Mouse (Mus musculus) embryonic facial prominence, embryonic 14.5 days (tissue): Measurements from ENCODE around the gene Ccdc157. TPM values are rescaled to one million over a fixed set of nuclear protein-coding genes. Genes with fewer than 3 reads are reported as not detected.

Experiments
- ATAC-seq: fragments of 200-750 bp; cut with Nextera tagmentation; 2 replicates; pipeline ENCODE4 v1.8.0; 2017; ENCODE audit warnings: low read depth, moderate number of reproducible peaks, moderate TSS enrichment
- DNase-seq: peaks from one replicate; pipeline ENCODE4 v3.0.0-alpha.2; 2015; ENCODE audit warnings: low spot score
- H3K27ac ChIP-seq: fragments of 300-500 bp; sonication (generic); replicated peaks from 2 replicates; pipeline ENCODE4 v1.5.1; 2014; ENCODE audit warnings: low read depth, mild to moderate bottlenecking, low read length, moderate library complexity
- H3K27me3 ChIP-seq: fragments of 300-500 bp; sonication (generic); replicated peaks from 2 replicates; pipeline ENCODE4 v1.6.1; 2014; ENCODE audit warnings: low read length; ENCODE audit not compliant: control insufficient read depth, insufficient read depth
- H3K36me3 ChIP-seq: fragments of 300-500 bp; sonication (generic); 2 replicates; pipeline ENCODE4 v1.6.1; 2014; ENCODE audit warnings: low read length, mixed read lengths; ENCODE audit not compliant: control insufficient read depth, insufficient read depth
- H3K4me1 ChIP-seq: fragments of 300-500 bp; sonication (generic); 2 replicates; pipeline ENCODE4 v1.6.1; 2014; ENCODE audit warnings: antibody characterized with exemption, low read length; ENCODE audit not compliant: control insufficient read depth, insufficient read depth
- H3K4me2 ChIP-seq: fragments of 300-500 bp; sonication (generic); 2 replicates; pipeline ENCODE4 v1.6.1; 2014; ENCODE audit warnings: low read depth, mild to moderate bottlenecking, low read length, moderate library complexity, mixed read lengths
- H3K4me3 ChIP-seq: fragments of 300-500 bp; sonication (generic); 2 replicates; pipeline ENCODE4 v1.5.1; 2014; ENCODE audit warnings: low read depth, mild to moderate bottlenecking, low read length
- H3K9ac ChIP-seq: fragments of 300-500 bp; sonication (generic); 2 replicates; pipeline ENCODE4 v1.6.1; 2014; ENCODE audit warnings: low read depth, mild to moderate bottlenecking, low read length, moderate library complexity, mixed read lengths
- H3K9me3 ChIP-seq: fragments of 300-500 bp; sonication (generic); 2 replicates; pipeline ENCODE4 v1.6.1; 2016; ENCODE audit warnings: low read length; ENCODE audit not compliant: control insufficient read depth
- WGBS: fragments of 180-500 bp; shearing (Covaris S2); extraction: QIAGEN DNeasy Blood & Tissue Kit; methylation state at CpG from one replicate; pipeline ENCODE4 v1.1.7; 2014; 5-methylcytosine and 5-hydroxymethylcytosine counted together
- polyA plus RNA-seq: library from polyadenylated mRNA; unstranded; fragments of >200 nt; fragmentation: Nextera tagmentation; extraction: Ambion mirVana; gene quantifications from 2 replicates; pipeline ENCODE4 v1.2.1, GENCODE M21; 2014

Gene Ccdc157
- polyA plus RNA-seq = 6.1 and 6.7 TPM in 2 replicates

DNA sequence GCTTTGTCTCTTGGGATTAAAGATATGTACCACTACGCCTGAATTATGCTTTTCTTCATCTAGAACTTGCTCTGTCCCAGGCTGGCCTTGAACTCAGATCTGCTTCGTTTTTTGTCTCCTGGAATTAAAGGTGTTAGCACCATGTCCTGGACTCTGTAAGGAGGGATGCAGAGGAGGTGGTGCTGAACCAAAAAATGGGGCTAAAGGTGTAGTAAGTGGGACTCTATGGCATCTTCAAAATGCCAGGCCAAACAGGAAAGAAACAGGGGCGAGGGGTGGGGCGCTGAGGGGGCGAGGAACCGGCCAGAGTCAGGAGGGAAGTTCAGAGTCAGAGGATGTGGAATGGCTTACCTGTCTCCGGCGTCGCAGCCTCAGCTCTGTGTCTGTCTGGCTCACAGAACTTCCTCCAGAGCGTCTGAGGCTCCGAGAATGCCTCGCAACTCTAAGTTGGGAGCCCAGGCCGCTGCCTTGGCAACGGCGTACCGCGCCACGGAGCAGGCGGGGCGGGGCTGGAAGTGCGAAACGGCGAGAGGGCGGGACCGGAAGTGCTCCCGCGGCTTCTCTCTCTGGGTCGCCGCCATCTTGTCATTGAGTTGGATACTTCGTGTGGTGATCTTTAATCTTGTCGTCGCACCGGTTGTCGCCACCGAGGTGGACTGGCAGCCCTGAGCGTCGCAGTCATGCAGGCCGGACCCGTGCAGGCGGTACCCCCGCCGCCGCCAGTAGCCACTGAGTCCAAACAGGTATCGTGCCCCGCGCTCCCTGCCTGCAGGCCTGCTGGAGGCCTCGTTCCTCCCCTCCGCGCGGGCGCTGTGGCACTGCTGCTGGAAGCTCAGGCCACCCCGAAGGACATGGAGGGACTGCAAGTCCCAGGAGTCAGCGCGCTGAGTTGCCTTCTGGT is at the start of gene Ccdc157, which contains the start of gene Sf3a1:
Gene Ccdc157, minus strand, starts transcription at position 486 of the 901 bp plus-strand sequence.
Gene Sf3a1, plus strand, starts transcription at position 543 of the 901 bp plus-strand sequence.
- WGBS = 1% methylated on average over 35 of the region's 54 CpGs
- H3K27me3 ChIP-seq = no peaks in the 10 kb centered on the region
- peaks cover 42% of the 10 kb centered on the region for H3K36me3 ChIP-seq
- H3K27ac ChIP-seq = peak within 1 kb of the TSS; percentile 84
- peak; percentile 96 for DNase-seq
- peak within 1 kb of the TSS; percentile 84 for H3K9ac ChIP-seq
- H3K4me1 ChIP-seq = peaks cover 26% of the 10 kb centered on the region
- peak within 1 kb of the TSS; percentile 93 for H3K4me3 ChIP-seq
- H3K4me2 ChIP-seq = peak within 1 kb of the TSS; percentile 94
- no peaks in the 10 kb centered on the region for H3K9me3 ChIP-seq
- ATAC-seq = peak; percentile 96

DNA sequence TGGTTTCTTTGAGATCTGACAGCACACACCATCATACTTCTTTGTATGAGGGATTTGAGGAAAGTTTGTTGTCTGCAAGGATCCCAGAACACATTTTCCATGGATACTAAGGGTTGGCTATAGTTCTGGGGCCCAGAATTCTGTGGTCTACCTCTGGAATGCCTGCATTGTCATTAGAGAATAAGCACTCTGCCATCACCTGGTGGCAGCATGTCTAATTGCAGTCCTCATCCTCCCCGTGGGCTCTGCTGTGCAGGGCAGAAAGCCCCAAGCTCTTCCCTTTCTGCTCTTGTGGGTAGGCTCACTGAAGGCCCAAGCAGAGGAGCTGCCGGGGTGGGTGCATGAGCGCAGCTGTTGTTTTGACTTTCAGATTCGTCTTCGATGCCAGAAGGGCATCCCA is 49.5 kb upstream of the Ccdc157 start:
- peaks cover 65% of the 10 kb centered on the region for H3K36me3 ChIP-seq
- no peak overlapping the region for H3K27ac ChIP-seq
- WGBS = 82% methylated on average over 5 of the region's 5 CpGs
- H3K9me3 ChIP-seq = no peaks in the 10 kb centered on the region
- H3K4me1 ChIP-seq = no peaks in the 10 kb centered on the region
- H3K9ac ChIP-seq = no peak overlapping the region
- H3K4me2 ChIP-seq = no peak overlapping the region
- ATAC-seq = 0 out of 2 replicates have a peak, but pooled peaks have one; percentile 15
- H3K27me3 ChIP-seq = no peaks in the 10 kb centered on the region
- DNase-seq = no peak
- H3K4me3 ChIP-seq = no peak overlapping the region

DNA sequence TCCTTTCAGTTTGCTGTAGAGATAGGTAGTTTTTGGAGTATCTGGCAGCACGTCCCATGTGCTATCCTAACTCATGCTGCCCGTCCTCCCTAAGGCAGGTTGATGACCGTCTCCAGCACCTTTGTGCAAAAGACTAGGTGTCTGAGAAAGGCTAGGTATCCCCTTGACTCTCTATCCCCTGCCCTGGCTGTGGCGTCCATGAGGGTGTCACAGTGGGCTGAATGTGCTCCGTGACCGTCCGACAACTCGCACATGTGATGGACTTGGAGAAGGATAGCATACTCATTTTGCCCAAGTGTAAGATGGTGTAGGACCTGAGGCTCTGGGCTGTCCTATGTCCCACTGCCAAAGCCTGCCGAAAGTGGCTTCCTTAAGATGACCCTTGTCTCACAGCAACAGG is 47.6 kb upstream of the Ccdc157 start:
- Histone ChIP-seq H3K27ac (no peak overlapping the region), H3K36me3 (peaks cover 46% of the 10 kb centered on the region), H3K4me1 (no peaks in the 10 kb centered on the region), H3K27me3 (no peaks in the 10 kb centered on the region), H3K9ac (no peak overlapping the region), H3K4me2 (no peak overlapping the region), H3K9me3 (no peaks in the 10 kb centered on the region), H3K4me3 (no peak overlapping the region)
- DNase-seq (no peak), ATAC-seq (no peak)
- 89% methylated on average over 9 of the region's 9 CpGs for WGBS

DNA sequence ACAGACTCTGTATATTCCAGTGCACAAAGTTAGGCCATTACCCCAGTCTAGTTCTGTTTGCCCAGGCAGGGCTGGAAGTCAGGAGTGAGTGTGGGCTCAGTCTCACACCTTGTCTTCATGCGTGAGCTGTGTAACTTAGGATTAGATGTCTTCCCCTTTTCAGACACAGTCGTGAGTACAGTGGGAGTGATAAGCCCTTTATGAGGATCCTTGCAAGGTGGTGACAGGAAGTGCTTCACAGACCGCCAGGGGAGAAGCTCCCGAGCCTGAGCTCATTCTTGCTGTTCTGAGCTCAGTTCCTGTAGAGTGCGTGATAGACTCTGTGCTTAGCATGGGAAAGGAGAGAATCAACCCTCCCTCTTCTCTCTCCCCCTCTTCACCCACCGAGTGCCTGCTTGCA is 46.5 kb upstream of the Ccdc157 start:
- Histone ChIP-seq H3K9me3 (no peaks in the 10 kb centered on the region), H3K4me1 (no peaks in the 10 kb centered on the region), H3K27me3 (no peaks in the 10 kb centered on the region), H3K4me2 (no peak overlapping the region), H3K36me3 (peaks cover 42% of the 10 kb centered on the region), H3K9ac (no peak overlapping the region), H3K27ac (no peak overlapping the region), H3K4me3 (no peak overlapping the region)
- no peak for ATAC-seq
- DNase-seq = no peak
- WGBS = 72% methylated on average over 6 of the region's 6 CpGs

DNA sequence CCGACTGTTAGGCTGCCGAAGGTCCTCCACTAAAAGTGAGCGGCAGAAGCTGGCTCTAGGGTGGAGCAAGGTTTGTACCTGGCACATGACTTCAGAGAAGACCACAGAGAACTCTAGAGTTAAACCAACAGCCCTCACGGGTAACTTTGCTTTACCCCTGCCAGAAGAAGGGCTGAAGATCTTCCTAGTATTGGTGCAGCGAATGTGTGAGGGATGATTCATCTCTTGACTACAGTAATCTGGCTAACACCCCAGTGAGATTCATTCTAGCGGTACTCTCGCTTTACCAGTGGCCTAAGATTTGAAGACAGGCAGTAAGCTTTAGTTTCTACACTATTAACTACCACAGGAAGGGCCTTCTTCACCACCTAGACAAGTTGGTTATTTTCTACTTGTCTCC is 45.9 kb upstream of the Ccdc157 start:
- Histone ChIP-seq H3K4me2 (no peak overlapping the region), H3K9me3 (no peaks in the 10 kb centered on the region), H3K4me1 (no peaks in the 10 kb centered on the region), H3K9ac (no peak overlapping the region), H3K27me3 (no peaks in the 10 kb centered on the region), H3K27ac (no peak overlapping the region), H3K36me3 (peaks cover 37% of the 10 kb centered on the region), H3K4me3 (no peak overlapping the region)
- ATAC-seq (no peak), DNase-seq (no peak)
- 85% methylated on average over 7 of the region's 7 CpGs for WGBS

DNA sequence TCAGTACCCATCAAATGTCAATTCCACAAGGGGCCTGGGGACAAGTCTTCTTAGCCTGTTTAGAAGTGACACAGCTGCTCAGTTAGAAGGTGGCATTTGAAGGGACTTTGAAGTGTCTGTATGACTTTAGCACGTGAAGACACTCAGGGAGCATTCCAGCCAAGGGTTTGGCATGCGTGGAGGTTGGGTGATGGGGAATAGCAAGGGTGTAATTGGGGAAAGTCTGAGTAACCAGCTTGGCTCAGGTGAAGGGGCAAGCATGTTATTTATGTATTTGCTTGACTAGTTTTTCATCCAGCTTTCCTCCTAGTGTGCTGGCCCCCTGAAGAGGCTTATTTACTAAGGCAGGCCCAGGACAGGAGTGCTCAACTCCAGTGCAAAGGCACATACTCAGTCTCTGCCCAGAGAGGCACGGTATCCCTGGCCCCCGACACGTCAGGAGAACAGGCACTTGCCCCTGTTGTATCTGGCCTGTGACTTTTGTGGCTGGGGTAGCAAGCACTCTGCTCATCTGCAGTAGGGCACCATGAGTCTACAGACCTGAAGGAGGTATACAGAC is 45.1 kb upstream of the Ccdc157 start:
- no peak overlapping the region for H3K27ac ChIP-seq

DNA sequence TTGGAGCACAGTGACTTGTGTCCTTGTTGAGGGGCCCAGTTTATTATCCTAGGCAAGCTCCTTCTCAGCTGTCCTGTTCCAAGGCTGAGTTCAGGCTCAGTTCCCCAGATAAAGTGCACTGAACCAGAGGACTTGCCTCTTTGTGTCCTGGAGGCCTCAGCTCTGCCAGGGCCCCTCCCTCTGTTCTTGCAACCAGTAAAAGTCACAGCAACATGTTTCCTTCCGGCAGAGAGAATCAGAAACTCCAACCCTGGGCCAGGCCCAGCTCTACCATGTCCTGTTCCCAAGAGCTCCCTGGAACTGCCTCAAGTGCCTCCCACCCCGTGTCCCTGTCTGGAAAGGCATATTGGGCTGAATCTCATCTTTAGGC is 43.6 kb upstream of the Ccdc157 start:
- 31% methylated on average over 2 of the region's 2 CpGs for WGBS
- no peak overlapping the region for H3K9ac ChIP-seq
- no peak overlapping the region for H3K27ac ChIP-seq

More for the DNA sequence above, 45.1 kb upstream of the Ccdc157 start:
- H3K4me2 ChIP-seq = no peak overlapping the region
- DNase-seq (no peak), ATAC-seq (no peak)
- H3K9me3 ChIP-seq = no peaks in the 10 kb centered on the region
- no peak overlapping the region for H3K9ac ChIP-seq
- 83% methylated on average over 5 of the region's 5 CpGs for WGBS
- H3K4me1 ChIP-seq = no peaks in the 10 kb centered on the region
- no peaks in the 10 kb centered on the region for H3K27me3 ChIP-seq
- H3K4me3 ChIP-seq = no peak overlapping the region
- H3K36me3 ChIP-seq = peaks cover 31% of the 10 kb centered on the region

DNA sequence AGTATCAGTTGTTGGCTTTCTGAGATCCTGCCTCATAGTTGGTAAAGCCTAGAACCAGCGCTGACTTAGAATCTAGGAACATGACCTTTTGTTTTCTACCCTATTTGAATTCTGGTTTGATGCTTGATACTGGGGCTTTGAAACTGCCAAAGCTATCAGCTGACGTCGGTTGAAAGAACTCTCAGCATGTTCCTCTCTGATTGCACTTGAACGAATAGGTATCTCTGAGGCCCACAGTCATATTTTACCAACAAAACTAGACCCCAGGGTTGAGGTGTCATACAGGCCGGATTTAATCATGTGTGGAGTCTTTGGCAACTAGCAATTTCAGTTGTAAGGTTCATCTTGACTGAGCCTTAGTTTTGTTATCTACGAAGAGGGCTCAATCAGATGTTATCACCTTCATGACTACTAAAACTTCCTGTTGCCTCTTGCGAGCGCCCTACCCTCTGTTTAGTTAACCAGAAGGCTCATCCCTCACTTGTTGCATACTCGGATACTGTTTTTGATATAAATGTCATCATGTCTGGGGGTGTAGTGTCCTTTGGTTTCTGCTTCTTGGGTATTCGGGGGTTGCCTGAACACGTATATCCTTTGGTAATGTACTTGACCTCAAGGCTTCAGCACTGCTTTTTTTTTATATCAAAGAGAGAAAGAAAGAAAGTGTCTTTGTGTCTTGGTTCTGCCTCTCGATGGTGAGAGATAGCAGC is 43.1 kb upstream of the Ccdc157 start:
- 84% methylated on average over 12 of the region's 12 CpGs for WGBS
- Histone ChIP-seq H3K4me1 (peaks cover 5% of the 10 kb centered on the region; the same call in 1 of the 2 replicates), H3K36me3 (peaks cover 19% of the 10 kb centered on the region), H3K4me3 (no peak overlapping the region), H3K27ac (no peak overlapping the region), H3K4me2 (no peak overlapping the region), H3K9ac (no peak overlapping the region), H3K9me3 (no peaks in the 10 kb centered on the region), H3K27me3 (no peaks in the 10 kb centered on the region)
- no peak for ATAC-seq
- no peak for DNase-seq

More for the DNA sequence above, 43.6 kb upstream of the Ccdc157 start:
- Histone ChIP-seq H3K4me2 (no peak overlapping the region), H3K4me1 (peaks cover 5% of the 10 kb centered on the region; the same call in 1 of the 2 replicates), H3K9me3 (no peaks in the 10 kb centered on the region), H3K36me3 (peaks cover 23% of the 10 kb centered on the region), H3K4me3 (no peak overlapping the region), H3K27me3 (no peaks in the 10 kb centered on the region)
- no peak for ATAC-seq
- DNase-seq = no peak
